Mouse (Mus musculus): Measurements from ENCODE around the gene Clcc1. TPM values are rescaled to one million over a fixed set of nuclear protein-coding genes. Genes with fewer than 3 reads are reported as not detected.
"Not testable (repeated sequence)": the region's sequence is repeated elsewhere in the genome, so short reads cannot be mapped to it uniquely, and the experiment has no call there.

The Clcc1 gene
- polyA plus RNA-seq (2012; rRNA removed), result 63.0 and 79.4 TPM in 2 replicates

GRCm38 (mm10) chr3:108653710-108654379 is at the start of gene Clcc1:
Clcc1 (plus strand) TSS chr3:108653913.
- peak; percentile 97 for DNase-seq (ENCODE audit: low spot score)

GRCm38 (mm10) chr3:108608906-108609305 is 44.8 kb upstream of the Clcc1 start:
- no peak for DNase-seq (ENCODE audit: low spot score)

DNA sequence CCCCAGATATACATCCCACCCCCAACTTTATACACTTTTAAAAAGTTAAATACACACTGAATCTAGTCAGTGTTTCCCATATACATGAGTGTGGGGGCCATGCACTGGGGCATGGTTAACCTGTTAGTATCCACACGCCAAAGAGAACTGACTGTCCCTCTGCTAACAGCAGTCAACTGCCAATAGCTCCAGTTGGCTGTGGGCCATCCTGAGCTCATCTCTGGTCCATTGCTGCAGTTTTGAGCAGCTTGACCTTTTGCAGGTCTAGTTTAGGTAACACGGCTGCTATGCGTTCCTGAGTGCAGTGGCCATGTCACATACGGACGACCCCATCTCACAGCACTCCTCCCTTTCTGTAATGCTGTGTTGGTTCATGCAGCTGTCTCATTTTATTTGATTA is 19.0 kb upstream of the Clcc1 start:
- DNase-seq (ENCODE audit: low spot score), result no peak

DNA sequence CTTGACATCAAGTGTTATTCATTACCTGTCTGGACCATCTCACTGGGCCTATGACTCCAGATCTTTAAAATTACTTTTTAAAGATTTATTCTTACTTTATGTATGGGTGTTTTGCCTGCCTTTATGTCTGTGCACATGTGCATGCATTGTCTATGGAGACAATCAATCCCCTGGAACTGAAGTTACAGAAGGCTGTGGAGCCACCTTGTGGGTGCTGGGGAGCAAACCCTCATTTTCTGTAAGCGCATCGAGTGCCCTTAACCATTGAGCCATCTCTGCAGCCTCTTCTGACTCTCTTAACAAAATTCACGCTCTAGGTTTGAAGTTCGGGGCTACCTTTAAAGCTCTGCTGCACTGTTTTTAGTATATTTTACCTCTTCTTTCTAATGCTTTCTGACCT is 14.3 kb upstream of the Clcc1 start:
- DNase-seq (ENCODE audit: low spot score), result no peak

DNA sequence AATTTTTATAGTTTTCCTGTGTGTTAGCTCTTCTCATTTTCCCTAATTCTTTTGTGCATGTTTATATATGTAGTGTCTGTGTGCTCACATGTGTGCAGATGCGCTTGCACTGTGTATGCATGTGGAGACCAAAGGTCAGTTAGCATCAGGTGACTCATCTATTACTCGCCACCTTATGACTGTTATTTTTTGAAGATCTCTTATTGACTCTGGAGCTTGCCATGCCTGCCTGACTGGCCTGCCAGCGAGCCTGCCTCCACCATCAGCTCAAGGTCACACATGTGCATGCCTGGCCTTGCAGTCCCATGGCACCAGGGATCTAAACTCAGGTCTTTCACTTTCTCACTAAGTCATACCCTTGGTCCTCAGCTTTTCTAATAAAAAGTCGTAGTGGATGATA is 12.7 kb upstream of the Clcc1 start:
- no peak for DNase-seq (ENCODE audit: low spot score)

- DNase-seq (ENCODE audit: low spot score), result no peak
These were observed 8.9 kb upstream of the Clcc1 start for GRCm38 (mm10) chr3:108644856-108645255.

- no peak for DNase-seq (ENCODE audit: low spot score)
These were observed 7.7 kb upstream of the Clcc1 start for GRCm38 (mm10) chr3:108646036-108646435.

DNA sequence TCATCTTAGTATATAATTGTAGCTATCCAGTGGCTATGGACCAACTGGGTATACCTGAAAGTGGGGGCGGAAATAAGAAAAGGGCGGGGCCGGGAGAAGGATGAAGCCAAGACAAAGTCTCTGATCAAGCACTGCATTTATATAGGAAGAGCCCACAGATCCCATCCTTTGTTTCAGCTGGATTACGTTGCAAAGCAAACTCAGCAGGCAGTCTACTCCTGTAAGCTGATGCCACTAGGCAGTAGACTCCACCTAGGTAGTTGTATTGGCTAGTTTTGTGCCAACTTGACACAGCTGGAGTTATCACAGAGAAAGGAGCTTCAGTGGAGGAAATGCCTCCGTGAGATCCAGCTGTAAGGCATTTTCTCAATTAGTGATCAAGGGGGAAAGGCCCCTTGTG is 6.0 kb upstream of the Clcc1 start:
- DNase-seq (ENCODE audit: low spot score), result not testable (repeated sequence)

- DNase-seq (ENCODE audit: low spot score), result no peak
These were observed 659 bp upstream of the Clcc1 start for GRCm38 (mm10) chr3:108652866-108653642.

DNA sequence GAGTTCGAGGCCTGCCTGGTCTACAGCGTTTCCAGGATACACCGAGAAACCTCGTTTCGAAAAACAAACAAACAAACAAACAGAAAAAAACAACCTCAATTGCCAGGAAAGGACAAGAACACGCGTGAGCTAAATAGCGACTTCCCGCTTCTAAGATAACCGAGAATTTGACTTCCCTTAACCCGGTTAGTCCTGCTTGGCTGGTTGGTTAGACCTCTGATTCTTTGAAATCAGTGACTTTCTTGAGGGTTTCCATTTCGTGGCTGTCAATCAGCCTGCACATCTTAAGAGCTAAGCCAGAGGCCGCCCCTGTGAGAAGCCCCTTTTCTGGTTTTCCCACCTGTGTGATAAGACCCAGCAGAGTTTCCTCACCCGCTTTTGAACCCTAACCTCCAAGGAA is 853 bp downstream of the Clcc1 start:
- DNase-seq (ENCODE audit: low spot score), result no peak

DNA sequence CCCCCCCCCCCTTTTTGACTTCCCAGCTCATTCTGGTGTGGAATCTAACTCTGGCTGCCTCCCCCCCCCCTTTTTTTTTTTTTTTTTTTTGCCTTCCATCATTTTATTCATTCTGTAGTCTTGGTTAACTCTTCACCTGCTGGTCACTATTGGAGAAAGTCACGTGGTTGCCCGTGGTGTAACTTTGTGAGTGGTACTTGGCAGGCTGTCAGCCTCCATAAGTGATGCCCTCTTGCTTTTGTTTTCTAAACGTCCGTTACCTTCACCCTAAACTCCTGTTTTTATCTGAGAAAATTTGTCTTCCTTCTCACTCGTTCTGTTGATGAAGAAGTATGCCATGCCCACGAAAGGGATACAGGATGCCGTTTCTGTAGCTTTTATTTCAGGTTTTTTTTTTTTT is 1.8 kb downstream of the Clcc1 start:
- DNase-seq (ENCODE audit: low spot score), result no peak

- DNase-seq (ENCODE audit: low spot score), result no peak
These were observed 4.9 kb downstream of the Clcc1 start for GRCm38 (mm10) chr3:108658612-108659011.

DNA sequence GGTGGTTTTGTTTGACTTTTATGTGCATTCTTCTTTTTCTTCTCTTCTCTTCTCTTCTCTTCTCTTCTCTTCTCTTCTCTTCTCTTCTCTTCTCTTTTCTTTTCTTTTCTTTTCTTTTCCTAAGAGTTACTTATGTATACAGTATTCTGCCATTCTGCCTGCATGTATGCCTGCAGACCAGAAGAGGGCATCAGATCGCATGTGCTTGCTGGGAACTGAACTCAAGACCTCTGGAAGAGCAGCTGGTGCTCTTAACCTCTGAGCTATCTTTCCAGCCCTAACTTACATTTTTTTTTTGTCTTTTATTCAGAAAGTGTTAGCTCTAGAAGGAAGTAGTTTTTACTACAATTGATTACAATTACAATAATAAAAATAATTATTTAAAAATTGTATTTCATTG is 7.2 kb downstream of the Clcc1 start:
- no peak for DNase-seq (ENCODE audit: low spot score)

DNA sequence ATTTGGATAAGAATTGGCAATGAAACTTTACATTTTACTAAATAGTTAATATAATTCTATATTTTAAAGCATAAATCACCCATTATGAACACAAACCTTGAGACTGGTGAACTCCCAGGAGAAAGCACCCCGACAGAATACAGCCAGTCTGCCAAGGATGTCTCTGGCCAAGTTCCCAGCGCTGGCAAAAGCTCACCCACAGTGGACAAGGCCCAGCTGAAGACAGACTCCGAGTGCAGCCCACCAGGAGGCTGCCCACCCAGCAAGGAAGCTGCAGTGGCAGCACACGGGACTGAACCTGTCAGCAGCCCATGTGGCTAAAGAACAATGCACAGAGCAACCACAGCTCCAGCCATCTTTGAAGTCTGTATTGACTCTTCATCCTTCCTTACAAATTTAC is 22.9 kb downstream of the Clcc1 start:
- DNase-seq (ENCODE audit: low spot score), result no peak

GRCm38 (mm10) chr3:108681004-108681403 is 27.3 kb downstream of the Clcc1 start:
- no peak for DNase-seq (ENCODE audit: low spot score)

- not testable (repeated sequence) for DNase-seq (ENCODE audit: low spot score)
These were observed 29.9 kb downstream of the Clcc1 start for GRCm38 (mm10) chr3:108683597-108683996.

GRCm38 (mm10) chr3:108685701-108686100 is 32.0 kb downstream of the Clcc1 start:
- no peak for DNase-seq (ENCODE audit: low spot score)

GRCm38 (mm10) chr3:108689015-108689441 is 35.3 kb downstream of the Clcc1 start:
- DNase-seq (ENCODE audit: low spot score), result no peak

GRCm38 (mm10) chr3:108689446-108689845 is 35.7 kb downstream of the Clcc1 start:
- DNase-seq (ENCODE audit: low spot score), result no peak

GRCm38 (mm10) chr3:108689979-108690378 is 36.3 kb downstream of the Clcc1 start:
- DNase-seq (ENCODE audit: low spot score), result no peak

DNA sequence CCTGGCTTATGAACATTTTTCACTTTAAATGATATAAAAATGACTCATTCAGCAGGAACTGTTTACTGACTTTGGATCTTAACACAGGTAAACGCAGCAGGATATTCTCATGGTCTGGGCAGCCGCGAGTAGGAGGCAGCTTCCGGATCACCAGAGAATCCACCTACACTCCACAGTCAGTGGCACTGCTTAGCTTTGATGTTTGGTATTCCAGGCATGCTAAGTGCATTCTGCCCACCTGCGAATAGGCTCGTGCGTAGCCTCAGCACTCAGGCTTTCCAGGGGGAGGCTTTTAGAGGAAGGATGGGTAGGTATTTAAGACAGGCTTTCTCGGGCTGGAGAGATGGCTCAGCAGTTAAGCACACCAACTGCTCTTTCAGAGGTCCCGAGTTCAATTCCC is 40.6 kb downstream of the Clcc1 start:
- DNase-seq (ENCODE audit: low spot score), result no peak

DNA sequence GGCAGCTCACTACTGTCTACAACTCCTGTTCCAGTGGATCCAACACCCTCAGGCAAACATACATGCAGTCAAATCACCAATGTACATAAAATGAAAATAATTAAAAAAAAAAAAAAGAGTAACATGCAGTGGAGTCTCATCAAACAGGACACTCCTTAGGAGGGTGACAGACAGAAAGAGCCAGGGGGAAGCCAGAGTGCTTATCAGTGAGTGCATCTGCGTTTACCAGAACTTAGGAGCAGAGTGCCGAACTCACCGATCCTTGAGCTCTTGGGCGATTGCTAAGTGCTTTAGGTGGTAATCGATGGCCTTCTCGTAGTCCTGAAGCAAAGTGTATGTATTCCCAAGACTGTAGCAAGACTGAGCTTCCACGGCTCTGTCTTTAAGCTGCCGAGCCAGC is 44.9 kb downstream of the Clcc1 start:
- no peak for DNase-seq (ENCODE audit: low spot score)

DNA sequence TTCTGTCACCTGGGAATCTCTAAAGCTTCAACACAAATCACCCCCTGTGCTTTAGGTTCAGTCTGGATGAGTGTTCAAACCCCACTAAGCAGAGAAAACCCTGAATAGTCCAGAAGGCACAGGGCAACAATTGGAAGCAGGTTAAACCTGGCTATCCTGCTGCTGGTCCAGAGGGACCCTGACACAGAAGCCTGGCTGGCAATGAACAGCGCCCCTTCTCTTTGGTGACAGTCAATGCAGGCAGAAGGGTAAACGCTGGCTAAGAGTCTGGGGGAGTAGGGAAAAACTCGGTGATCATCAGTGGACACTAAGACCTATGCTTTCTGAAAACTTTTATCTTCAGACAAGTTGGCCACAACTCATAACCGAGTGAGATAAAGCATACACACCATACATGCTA is 46.1 kb downstream of the Clcc1 start:
- DNase-seq (ENCODE audit: low spot score), result no peak
